Mouse (Mus musculus): ENCODE measurements at regions not wholly inside any gene's neighbourhood (a gene's known extent, or its start where the extent isn't known, plus 50 kb on each side); places are given as distances from the start of the nearest gene placed in this dataset.

DNA sequence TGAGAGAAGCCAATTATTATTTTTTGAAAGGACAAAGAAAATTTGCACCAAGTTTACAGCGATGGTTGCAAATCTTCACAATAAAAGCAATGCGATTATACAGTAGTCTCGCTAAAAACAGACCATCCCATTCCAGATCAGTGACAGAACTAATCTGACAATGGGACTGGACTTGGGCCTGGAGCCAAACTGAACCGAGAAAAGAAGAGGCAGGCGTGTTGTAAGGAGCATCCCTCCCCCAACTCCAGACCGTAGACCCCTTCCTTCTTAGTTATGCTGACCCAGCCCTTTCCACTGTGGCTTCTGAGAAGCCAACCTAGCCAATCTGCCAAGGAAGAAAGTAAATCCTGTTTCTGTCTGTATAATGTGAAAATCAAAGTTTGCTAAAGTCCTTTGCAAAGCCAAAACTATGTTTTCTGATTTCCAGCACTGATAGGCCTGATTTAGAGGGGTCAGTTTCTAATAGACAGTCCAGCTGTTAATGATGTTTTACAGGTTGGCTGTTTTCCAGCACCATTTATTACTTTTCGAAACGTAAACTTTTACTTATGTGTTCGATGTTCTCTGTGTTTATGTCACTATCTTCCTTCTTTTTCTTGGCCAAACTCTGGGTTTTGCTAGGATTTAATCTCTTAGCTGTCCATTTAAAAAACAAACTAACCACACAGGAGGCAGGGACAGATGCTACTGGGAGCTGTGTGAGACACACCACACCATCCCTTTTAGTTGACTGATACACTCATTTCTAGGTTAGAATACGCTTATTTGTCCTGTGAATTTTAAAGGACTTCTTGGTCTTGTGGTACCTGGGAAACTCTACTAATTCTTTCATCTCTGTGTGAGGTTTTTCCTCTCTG lies 301.5 kb downstream of the Lmo7 start:
- in situ Hi-C loops (cut with MboI; ENCODE audit: unreplicated experiment in 2 of 2), result no loop called here

DNA sequence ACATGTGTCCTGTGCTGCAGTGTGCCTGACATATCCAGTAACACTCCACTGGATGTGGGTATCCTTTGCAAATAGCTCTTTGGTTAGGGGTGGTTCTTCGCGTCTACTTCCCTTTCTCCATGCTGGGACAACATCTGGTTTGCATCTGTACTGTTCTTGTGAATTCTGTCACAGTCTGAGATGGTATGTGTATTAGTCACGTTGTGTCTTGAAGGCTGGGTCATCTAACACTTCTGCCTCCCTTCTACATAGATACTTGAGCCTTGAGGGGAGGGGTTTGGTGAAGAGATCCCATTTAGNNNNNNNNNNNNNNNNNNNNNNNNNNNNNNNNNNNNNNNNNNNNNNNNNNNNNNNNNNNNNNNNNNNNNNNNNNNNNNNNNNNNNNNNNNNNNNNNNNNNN lies 294.9 kb downstream of the Lmo7 start:
- in situ Hi-C loops (cut with MboI; ENCODE audit: unreplicated experiment in 2 of 2), result no loop called here

GRCm38 (mm10) chr14:102020161-102020605 lies 290.4 kb downstream of the Lmo7 start:
- in situ Hi-C loops (cut with MboI; ENCODE audit: unreplicated experiment in 2 of 2), result no loop called here

GRCm38 (mm10) chr14:102019320-102019719 lies 289.6 kb downstream of the Lmo7 start:
- in situ Hi-C loops (cut with MboI; ENCODE audit: unreplicated experiment in 2 of 2), result no loop called here

- in situ Hi-C loops (cut with MboI; ENCODE audit: unreplicated experiment in 2 of 2), result no loop called here
Observed at GRCm38 (mm10) chr14:102016572-102016971, 286.8 kb downstream of the Lmo7 start.

DNA sequence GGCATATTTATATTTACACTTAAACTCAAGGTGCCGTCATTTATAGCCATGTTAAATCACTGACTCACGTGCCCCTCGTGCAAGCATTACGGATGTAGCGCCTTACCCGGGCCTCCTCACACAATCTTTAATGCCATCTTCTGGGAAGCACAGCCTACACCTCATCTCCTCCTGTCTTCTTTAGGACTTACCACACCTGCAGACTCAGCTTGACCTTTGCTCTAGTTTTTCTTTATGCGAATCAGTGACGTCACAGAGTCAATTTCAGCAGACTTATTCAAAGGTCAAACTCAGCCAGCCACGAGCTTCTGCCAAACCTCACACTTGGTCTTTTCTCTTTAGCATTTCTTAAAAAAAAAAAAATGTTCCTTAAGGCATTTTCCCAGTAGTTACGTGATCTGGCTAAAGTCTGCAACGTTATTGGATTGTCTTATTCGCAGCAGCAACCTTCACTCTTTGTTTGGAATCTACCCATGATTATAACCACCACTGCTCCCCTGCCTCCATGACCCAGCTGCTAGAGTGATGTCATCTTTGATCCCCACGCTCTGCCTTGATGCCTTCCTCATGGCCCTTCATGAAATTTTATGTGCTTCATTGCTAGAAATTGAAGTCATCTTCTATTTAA lies 285.3 kb downstream of the Lmo7 start:
- in situ Hi-C loops (cut with MboI; ENCODE audit: unreplicated experiment in 2 of 2), result no loop called here

- in situ Hi-C loops (cut with MboI; ENCODE audit: unreplicated experiment in 2 of 2), result no loop called here
Observed at GRCm38 (mm10) chr14:102013238-102013637, 283.5 kb downstream of the Lmo7 start.

GRCm38 (mm10) chr14:101997535-101997934 lies 267.8 kb downstream of the Lmo7 start:
- in situ Hi-C loops (cut with MboI; ENCODE audit: unreplicated experiment in 2 of 2), result no loop called here

GRCm38 (mm10) chr14:101984401-101984800 lies 254.6 kb downstream of the Lmo7 start:
- in situ Hi-C loops (cut with MboI; ENCODE audit: unreplicated experiment in 2 of 2), result no loop called here

Measured in v-Abl transformed pro-B cells (cell line).